Mouse (Mus musculus): ENCODE measurements around the gene Gm43738. TPM values are rescaled to one million over a fixed set of nuclear protein-coding genes. Genes with fewer than 3 reads are reported as not detected.

Gm43738 gene
- not detected in 2 replicates for polyA plus RNA-seq (2012; rRNA removed; ENCODE audit: low replicate concordance)

GRCm38 (mm10) chr3:89100811-89101210 is at the start of gene Gm43738:
Gene Gm43738, minus strand, starts transcription at chr3:89101099.

GRCm38 (mm10) chr3:89135958-89136357 is 35.1 kb upstream of the Gm43738 start, which contains the start of gene Pklr:
Gene Pklr, plus strand, starts transcription at chr3:89136142.

GRCm38 (mm10) chr3:89101812-89102494 is 1.1 kb upstream of the Gm43738 start, which contains the start of gene Fdps:
Gene Fdps, minus strand, starts transcription at chr3:89101959.

GRCm38 (mm10) chr3:89093175-89093574 is 7.7 kb downstream of the Gm43738 start, which contains the start of gene Rusc1:
Gene Rusc1, minus strand, starts transcription at chr3:89093311.

Other genes starting within 250 kb of the Gm43738 start
- 12.9 and 14.1 TPM in 2 replicates for gene Msto1, start 187.1 kb downstream of the Gm43738 start, polyA plus RNA-seq (2012; rRNA removed; ENCODE audit: low replicate concordance)
- 1.1 and 1.9 TPM in 2 replicates for gene Ash1l, start 150.5 kb downstream of the Gm43738 start, polyA plus RNA-seq (2012; rRNA removed; ENCODE audit: low replicate concordance)
- 15.1 and 19.1 TPM in 2 replicates for gene Dap3, start 149.9 kb downstream of the Gm43738 start, polyA plus RNA-seq (2012; rRNA removed; ENCODE audit: low replicate concordance)
- 51.4 and 58.5 TPM in 2 replicates for gene Rusc1, start 7.8 kb downstream of the Gm43738 start, polyA plus RNA-seq (2012; rRNA removed; ENCODE audit: low replicate concordance)
- gene Fdps, start 860 bp upstream of the Gm43738 start, polyA plus RNA-seq (2012; rRNA removed; ENCODE audit: low replicate concordance), result 58.7 and 73.8 TPM in 2 replicates
- gene Pklr, start 35.0 kb upstream of the Gm43738 start, polyA plus RNA-seq (2012; rRNA removed; ENCODE audit: low replicate concordance), result 528 and 535 TPM in 2 replicates
- 0.38 and 1.6 TPM in 2 replicates for gene Hcn3, start 59.1 kb upstream of the Gm43738 start, polyA plus RNA-seq (2012; rRNA removed; ENCODE audit: low replicate concordance)
- 19.8 and 20.8 TPM in 2 replicates for gene Clk2, start 63.7 kb upstream of the Gm43738 start, polyA plus RNA-seq (2012; rRNA removed; ENCODE audit: low replicate concordance)
- 128 and 132 TPM in 2 replicates for gene Scamp3, start 76.4 kb upstream of the Gm43738 start, polyA plus RNA-seq (2012; rRNA removed; ENCODE audit: low replicate concordance)
- 26.9 and 30.9 TPM in 2 replicates for gene Fam189b, start 82.0 kb upstream of the Gm43738 start, polyA plus RNA-seq (2012; rRNA removed; ENCODE audit: low replicate concordance)
- gene Gba, start 101.8 kb upstream of the Gm43738 start, polyA plus RNA-seq (2012; rRNA removed; ENCODE audit: low replicate concordance), result 27.8 and 49.9 TPM in 2 replicates
- 8.4 and 15.4 TPM in 2 replicates for gene Thbs3, start 114.1 kb upstream of the Gm43738 start, polyA plus RNA-seq (2012; rRNA removed; ENCODE audit: low replicate concordance)
- gene Mtx1, start 126.0 kb upstream of the Gm43738 start, polyA plus RNA-seq (2012; rRNA removed; ENCODE audit: low replicate concordance), result 192 and 239 TPM in 2 replicates
- 1.1 and 80.2 TPM in 2 replicates for gene Muc1, start 128.0 kb upstream of the Gm43738 start, polyA plus RNA-seq (2012; rRNA removed; ENCODE audit: low replicate concordance)
- gene Krtcap2, start 144.9 kb upstream of the Gm43738 start, polyA plus RNA-seq (2012; rRNA removed; ENCODE audit: low replicate concordance), result 340 and 345 TPM in 2 replicates
- gene Trim46, start 145.2 kb upstream of the Gm43738 start, polyA plus RNA-seq (2012; rRNA removed; ENCODE audit: low replicate concordance), result 2.8 and 16.7 TPM in 2 replicates
- gene Dpm3, start 158.3 kb upstream of the Gm43738 start, polyA plus RNA-seq (2012; rRNA removed; ENCODE audit: low replicate concordance), result 370 and 590 TPM in 2 replicates
- gene Slc50a1, start 169.5 kb upstream of the Gm43738 start, polyA plus RNA-seq (2012; rRNA removed; ENCODE audit: low replicate concordance), result 90.2 and 159 TPM in 2 replicates
- 59.5 and 87.8 TPM in 2 replicates for gene Efna1, start 180.0 kb upstream of the Gm43738 start, polyA plus RNA-seq (2012; rRNA removed; ENCODE audit: low replicate concordance)
- gene Efna3, start 221.9 kb upstream of the Gm43738 start, polyA plus RNA-seq (2012; rRNA removed; ENCODE audit: low replicate concordance), result 8.2 and 18.7 TPM in 2 replicates
- gene Efna4, start 236.9 kb upstream of the Gm43738 start, polyA plus RNA-seq (2012; rRNA removed; ENCODE audit: low replicate concordance), result 14.7 and 32.5 TPM in 2 replicates
- gene Adam15, start 248.9 kb upstream of the Gm43738 start, polyA plus RNA-seq (2012; rRNA removed; ENCODE audit: low replicate concordance), result 77.9 and 91.6 TPM in 2 replicates

Data from duodenum, adult 2 months (tissue).